Mouse (Mus musculus) megakaryocyte progenitor cell, adult 5-6 weeks (primary cell): ENCODE measurements at regions not wholly inside any gene's neighbourhood (a gene's known extent, or its start where the extent isn't known, plus 50 kb on each side); places are given as distances from the start of the nearest gene placed in this dataset.
A peak's percentile ranks its signal among the peaks of the same experiment; 100 is the strongest.

Experiments
- ATAC-seq: replicated peaks from 2 replicates; pipeline ENCODE4 v1.8.0; 2016; ENCODE audit warnings: mild to moderate bottlenecking, moderate TSS enrichment, inconsistent platforms; ENCODE audit not compliant: poor library complexity

DNA sequence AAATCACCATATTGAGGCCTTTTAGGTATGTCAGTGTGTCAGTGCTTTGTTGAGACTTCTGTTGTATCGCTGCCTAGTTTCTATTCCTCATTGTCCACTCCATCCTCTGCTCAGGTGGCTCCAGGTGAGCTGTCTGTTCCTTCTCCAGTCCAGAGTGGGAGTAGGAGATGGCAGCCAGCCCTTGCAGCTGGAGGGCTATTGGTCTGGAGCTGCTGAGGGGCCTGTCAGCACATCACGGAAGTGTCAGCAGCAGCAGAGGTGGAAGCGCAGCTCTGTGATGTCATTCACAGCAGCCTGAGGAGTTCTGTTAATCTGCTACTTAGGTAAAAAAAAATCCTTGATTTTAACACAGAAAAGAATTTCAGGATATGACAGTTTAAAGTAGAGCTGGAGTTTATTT, 126.0 kb upstream of the Adra1b start:
- no peak for ATAC-seq

DNA sequence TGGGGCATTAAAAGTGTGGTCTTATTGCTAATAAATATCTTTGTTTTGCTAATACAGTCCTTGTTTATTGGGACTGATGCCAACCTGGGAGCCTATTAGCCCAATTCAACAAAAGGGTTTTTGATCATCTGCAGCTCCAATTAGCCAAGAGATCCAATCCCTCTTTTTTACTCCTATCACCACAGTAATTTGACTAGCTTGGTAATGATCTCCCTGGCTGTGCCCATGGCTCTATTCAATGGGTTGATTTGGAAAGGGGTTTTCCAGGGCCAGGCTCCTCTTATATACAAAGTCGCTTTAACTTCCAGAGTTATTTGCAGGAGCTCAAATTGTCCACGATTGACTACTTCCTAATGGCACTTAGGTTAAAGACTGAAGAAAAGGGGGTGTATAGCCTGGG, 145.1 kb upstream of the Adra1b start:
- ATAC-seq: no peak

DNA sequence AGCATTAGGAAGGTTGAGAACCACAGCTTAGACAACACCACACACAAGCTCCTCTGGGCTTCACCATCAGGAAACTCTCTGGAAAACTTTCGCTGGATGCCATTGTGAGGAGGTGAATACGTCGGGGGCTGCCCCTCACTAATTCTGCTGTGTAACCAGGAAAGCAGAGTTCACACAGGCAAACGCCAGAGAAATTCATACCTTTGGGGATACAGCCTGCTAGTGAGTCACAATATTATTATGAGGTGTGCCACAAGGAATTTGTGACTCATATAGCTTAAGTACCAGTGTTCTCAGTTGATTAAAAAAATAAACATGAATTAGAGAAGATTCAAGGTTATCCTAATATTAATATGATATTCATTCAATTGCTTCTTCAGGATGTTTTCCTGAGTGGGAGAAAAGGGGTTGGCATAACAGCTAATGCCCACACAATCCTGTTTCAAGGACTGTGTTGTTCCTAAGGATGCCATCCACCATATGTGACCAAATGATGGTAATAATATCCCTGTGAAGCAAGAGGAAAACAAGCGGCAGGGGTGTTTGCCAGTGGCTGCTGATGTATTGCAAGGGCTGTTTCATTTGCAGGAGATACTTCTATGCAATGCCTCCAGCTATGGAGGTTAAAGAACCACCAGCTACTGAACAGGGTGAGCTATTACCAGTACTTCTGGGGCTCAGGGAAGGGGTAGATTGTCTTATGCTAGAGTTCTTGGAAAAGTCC, 148.4 kb upstream of the Adra1b start:
- no peak for ATAC-seq

DNA sequence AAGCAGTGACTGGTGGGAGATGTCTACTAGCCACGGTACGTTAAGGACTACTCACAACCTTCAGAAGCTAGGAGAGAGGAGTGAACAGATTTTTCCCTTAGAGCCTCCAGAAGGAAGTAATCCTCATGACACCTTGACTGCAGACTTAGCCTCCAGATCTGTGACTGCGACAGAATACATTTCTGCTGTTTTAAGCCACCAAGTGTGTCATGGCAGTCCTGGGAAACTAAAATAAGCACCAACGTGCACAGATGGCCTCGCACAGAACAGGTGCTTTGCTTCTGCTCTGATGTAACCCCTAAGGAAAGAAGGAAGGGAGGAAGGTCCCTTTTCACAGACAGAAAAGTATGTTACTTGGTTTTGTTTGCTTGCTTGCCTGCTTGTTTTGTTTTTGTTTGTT, 151.5 kb upstream of the Adra1b start:
- ATAC-seq: no peak

DNA sequence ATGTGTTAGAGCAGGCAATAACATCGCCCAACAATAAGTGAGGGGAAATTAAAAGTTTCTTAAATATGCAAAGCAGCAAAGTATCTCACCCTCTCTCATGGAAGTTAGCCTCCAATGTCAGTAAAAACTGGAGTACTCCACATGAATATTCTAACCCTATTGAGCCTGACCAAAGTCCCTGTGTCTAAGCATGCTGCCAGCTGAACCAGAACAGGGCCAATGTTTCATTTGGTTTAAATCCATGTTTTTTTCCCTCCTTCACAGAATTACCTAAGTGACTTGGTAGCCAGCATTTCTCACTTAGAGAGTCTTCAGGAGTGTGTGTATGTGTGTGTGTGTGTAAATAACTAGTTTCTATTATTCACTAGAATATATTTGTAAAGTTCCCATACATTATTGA, 161.4 kb upstream of the Adra1b start:
- no peak for ATAC-seq

DNA sequence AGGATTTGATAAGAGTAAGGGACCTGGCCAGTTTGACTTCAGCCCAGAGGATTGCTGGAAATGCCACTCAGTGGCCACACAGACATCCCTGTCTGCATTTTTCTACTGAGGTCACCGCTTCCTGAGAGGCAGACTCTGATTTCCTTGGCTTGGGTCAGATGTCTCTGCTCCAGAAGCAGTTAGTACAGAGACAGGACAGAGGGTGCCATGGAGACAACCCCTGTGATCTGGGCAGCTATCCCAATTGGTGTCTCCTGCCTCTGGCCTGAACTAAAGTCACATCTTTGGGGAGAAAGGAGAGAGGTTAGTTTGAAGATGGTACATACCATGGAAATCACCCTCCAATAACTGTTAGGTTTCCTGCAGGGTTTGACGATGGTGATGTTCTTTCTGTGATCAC, 165.2 kb upstream of the Adra1b start:
- ATAC-seq: no peak

DNA sequence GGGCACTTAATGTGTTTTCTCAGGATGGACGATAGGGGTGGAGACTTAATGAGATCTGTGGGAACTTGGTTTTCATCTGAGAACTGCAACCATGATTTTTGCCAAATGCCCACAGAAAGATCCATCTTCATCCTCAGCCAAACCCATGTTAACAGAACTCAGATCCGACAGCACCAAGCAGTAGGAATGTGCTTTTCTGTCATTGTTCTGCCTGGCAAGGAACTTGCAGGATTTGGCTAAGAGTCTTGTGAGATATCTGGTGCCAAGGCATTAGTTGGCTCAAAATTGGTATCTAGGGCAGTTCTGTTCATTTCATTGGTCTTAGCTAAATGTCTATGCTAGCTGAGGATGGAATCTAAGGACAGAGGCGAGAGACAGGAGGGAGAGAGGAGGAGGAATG, 182.7 kb upstream of the Adra1b start:
- no peak for ATAC-seq

DNA sequence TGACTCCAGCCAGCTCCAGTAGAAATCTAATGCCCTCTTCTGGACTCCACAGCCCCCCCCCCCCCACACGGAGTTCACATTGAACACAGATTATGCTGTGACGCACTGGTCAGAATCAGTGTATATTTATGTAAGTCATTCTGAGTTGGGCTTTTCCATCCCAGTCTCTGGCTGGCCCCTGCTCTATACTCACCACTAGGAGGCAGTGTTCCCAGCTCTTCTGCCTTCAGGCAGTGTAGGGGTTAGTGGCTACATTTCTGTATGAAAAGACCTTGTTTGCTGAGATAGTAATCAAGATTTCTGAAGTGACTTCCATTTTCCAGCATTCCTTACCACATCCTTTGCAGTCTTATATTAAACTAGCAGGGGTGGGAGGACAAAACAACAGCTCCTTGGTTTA, 185.9 kb upstream of the Adra1b start:
- ATAC-seq: peak; percentile 54; the same call in 1 of the 2 replicates

DNA sequence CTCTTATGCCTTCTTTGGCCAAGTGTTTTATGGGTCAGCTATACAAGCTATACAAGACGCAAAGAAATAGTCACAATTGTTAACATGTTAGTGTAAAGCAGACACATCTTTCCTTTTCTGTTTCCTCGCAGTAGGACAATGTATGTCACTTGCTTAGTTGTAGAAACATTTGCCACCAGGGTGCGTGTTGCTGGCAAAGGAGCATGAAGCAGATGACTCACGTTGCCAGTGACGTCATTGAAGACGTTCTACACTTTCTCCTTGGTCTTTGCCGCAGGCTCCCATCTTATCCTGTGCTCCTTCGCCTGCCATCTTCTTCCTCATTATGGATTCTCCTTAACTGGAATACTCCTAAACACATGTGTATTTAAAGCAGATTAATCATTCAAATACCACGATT, 188.5 kb upstream of the Adra1b start:
- ATAC-seq: no peak

DNA sequence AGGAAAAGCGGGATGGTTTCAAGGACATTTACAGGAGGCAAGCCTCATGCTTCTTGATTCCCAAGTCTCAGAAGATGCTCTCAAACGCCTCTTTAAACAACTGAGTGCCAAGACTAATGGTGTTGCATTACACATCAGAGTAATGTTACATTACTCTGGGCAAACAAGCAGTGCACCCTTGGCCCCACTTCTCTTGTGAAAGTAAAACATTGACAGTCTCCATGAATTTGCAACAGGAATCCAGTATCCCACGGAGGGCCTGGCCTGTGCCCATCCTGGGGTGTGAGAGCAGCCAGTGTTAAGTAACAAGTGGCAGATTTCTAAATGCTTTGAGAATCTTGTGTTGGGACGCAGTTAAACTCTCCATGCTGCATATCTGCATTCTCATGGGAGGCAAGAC, 194.3 kb upstream of the Adra1b start:
- no peak for ATAC-seq

DNA sequence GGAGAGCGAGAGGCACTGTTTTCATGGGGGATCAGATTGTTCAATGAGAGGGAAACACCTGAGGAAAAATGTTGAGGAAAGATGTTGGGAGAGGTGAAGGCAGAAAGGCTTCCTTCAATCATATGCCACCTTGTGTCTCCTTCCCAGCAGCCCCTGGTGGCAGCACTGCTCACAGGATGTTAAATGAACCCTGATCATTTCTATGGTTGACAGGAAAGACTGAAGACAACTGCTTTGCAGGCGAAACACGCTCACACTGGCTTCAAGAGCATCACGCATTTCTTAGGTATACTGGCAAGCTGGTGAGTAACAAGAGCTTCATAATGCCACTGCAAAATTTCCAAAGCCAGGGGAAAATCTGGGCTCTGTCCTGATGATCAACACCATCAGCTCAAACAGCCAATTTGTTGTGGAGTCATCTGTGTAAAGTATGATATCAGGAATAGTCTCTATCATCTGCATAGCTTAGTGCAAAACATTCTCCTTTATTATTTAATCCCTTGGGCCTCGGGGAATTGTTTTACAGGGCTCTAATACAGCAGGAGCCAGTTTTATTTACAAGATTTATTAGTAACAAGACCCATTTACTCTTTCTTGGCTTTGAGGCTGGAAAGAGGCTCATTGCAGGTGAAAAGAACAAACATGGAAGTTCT, 202.3 kb upstream of the Adra1b start:
- no peak for ATAC-seq

DNA sequence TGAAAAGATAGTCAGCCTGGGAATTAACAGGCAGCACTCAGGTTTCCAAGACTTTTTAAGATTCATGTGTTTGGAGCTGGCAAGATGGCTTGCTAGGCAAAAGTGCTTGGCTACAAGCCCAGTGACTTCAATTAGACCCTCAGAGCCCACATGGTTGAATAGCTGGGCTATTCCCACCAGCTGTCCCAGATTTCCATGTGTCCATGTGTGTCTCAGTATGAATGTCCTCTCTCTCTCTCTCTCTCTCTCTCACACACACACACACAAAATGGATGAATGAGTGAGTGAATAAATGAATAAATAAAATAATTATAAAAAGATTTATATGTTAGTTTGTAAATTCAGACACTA, 202.8 kb upstream of the Adra1b start:
- ATAC-seq: no peak

DNA sequence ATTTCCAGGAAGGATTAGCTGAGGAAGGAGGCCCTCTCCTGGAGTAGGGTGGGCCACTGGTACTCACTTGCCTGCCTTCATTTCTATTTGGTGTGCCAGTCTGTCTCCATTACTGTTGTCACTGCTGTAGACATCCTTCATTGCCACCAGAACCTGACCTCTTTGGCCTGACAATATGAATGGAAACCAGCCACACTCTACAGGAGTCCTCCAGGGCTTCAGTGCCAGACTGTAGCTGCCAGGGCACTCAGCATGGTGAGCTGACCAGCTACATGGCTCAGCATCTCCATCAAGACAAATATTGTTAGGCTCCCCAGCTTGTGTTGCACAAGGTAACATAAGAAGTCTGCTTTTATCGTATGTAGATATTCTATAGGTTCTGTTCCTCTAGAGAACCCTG, 205.2 kb upstream of the Adra1b start:
- no peak for ATAC-seq

DNA sequence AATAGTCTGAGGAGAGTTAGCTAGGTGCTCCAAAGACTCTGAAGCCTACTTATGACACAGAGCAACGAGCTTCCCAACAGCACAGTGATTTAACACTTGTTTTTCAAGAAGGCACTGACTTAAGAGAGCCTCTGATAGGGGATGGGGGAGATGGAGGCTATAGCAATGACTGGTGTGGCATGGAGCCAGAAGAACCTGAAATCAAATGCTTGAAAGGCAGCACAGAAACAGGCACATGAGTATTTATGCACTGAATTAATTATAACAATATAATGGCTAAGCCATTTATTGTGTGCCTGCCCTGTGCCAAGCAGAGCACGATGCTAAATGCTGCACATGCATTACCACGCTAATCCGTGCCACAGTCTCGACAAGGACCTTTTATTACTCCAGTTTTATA, 210.5 kb upstream of the Adra1b start:
- ATAC-seq: no peak

DNA sequence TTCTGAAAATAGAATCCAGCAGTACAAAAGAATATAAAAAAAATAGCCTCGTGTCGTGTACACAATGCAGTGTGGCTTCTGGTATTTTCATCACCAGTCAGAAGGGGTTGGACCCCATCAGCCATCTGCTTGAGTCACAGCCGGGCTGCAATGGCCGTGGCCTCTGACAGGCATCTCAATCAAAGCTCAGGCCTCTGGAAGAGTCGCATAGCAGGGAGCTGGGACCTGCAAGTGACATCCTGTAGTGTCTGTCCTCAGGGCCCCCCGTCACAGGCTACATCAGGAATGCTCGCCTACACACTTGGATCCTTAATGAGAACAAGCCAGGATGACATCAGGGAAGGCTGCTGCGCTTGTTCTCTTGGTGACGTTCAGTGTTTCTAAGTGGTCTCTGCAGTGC, 226.1 kb upstream of the Adra1b start:
- no peak for ATAC-seq

DNA sequence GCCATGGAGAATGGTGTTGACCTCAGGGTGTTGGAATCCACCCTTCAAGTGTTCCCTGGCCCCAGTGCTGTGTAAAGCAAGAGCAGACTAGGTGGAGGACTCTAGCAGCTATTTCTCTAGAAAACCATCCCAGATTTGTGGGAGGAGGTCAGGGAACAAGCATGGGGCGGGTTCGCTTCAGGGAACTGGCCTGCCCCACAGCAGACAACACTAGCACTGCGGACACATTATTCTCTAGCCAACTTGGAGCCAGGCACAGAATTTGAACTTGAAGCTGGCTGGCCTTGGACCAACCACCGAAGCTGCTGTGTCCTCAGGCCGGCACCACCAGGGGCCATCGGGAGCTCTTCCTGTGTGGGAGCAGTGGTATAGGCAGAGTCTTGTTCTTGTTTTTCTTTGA, 227.5 kb upstream of the Adra1b start:
- ATAC-seq: no peak

DNA sequence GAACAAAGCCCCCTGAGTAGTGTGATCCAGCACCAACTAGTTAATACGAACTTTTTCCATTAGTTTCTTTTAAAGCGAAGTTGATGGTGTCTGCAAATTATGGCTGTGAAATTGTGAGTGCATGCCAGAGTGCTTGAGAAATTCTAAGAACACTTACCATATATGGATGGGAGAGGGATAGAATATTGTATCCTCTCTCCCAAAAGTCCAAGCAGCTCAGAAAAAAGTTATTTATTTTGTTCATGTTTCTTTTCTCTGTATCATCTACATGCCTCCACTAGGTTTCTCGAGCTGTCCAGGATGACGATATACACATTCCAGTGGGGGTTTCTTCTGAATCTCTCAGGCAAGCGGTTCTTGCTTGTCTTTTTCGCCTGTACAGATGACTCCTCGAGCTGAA, 232.2 kb upstream of the Adra1b start:
- no peak for ATAC-seq

DNA sequence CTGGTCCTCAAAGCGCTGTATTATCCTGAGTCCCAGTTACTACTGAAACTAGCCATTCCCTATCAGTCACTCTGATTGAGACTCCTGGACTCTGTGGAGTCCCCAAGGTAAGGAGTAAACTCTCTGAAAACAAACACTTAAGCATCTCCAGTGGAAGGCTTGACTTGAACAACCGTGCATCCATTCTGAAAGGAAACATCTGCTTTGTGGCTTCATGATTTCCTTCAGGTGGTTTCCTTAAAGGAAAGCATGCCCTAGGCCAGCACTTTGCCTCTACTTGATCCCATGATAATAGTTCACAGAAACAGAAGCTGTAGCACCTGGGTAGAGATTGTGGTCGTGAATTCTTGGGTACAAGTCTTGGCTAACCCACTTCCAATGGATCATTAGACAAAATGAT, 235.0 kb upstream of the Adra1b start:
- peak; percentile 70 for ATAC-seq

DNA sequence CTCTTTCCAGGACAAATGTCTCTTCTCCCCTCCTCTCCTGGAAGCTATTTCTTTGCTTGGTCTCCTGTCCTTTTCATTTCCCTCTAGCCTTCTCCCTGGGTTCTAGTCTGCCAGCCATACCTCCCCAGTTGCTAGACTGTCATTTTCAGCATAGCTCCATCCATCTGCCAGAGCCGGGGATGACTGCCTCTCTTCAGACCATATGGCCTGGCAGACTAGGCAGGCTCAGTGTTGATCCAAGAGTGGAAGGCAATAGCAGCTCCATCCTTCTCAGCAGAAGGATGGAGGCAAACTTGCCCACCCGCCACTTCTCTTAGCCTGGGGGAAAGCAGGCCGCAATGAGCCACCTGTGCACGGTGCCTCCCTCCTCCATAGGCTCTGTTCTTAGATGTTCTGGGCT, 242.0 kb upstream of the Adra1b start:
- ATAC-seq: no peak

DNA sequence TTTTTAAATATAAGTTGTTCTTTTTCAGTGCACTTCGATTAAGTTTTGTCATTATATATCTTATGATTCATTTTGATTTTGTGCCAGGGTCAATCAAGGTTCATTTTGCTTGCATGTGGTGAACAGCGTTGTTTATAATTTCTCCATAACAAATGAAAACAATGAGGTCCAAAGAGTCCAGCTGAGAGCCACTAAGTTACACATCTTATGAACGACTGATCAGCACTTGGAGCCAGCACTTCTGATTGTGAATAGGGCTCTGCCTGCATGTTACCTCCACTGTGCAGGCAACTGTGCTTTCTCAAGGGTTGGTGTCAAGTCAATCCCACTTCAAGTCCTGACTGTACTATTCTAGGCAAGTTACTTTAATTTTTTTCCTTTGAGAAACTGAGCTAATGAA, 243.5 kb upstream of the Adra1b start:
- no peak for ATAC-seq

DNA sequence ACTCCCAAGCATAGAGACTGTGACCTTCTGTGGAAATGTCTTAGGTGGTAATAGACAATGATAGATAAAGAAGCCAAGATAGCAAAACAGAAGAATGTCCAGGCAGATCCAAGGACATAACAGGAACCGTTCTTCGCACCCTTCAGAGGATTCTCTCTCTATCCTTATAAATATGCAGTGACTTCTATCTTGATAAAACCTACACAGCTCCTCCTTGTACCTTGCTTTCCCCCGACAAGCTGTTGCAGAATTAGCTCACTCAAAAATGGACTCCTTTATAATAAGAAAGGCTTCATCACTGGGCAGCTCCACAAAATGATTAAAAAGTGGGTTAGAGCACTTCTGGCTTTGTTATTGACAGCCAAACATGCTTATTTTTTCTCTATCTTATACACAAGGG, 245.4 kb upstream of the Adra1b start:
- no peak for ATAC-seq

DNA sequence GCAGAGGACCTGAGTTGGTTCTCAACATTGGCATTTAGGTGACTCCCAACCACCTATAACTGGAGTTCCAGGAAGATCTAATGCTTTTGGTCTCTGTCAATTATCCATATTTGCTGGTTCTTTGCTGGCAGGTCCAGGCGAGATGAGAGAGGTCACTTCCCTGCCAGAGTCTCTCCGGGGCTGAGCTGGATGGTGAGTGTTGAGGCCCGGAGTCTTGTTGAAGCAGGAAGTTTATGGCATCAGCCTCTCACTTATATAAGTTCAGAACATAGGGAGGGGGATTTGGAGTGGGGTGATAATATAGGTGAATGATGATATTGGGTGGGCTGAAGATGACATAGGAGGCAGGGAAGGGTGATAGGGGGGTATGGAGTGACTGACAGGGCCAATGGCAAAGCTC, 246.3 kb upstream of the Il12b start:
- no peak for ATAC-seq

DNA sequence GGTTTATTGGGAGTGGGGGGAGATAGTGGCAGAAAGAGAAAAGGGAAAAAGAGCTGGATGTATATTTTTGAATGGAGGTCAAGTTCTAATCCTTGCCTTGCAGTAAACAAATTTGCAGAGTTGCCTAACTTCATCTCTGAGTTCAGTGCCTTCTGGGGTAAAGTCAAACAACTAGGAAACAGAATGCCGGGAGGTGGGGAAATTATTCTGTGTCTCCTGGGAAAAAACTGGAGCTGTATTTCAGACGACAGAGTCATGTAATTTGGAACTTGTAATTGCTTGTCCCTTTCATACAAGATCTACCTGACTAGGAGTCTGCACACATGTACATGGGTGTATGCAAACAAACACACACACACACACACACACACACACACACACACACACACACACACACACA, 244.3 kb upstream of the Il12b start:
- no peak for ATAC-seq
